Mouse (Mus musculus) stomach, postnatal 0 days (tissue): ENCODE data around the gene Opa1. TPM values are rescaled to one million over a fixed set of nuclear protein-coding genes. Genes with fewer than 3 reads are reported as not detected.

ENCODE experiments used
- ATAC-seq: fragments of 200-750 bp; cut with Nextera tagmentation; 2 replicates; pipeline ENCODE4 v1.8.0; 2017; ENCODE audit not compliant: low FRiP score, low TSS enrichment
- DNase-seq: peaks from one replicate; pipeline ENCODE4 v3.0.0-alpha.2; 2016; ENCODE audit warnings: low spot score
- H3K27ac ChIP-seq: fragments of 300-500 bp; sonication (generic); replicated peaks from 2 replicates; pipeline ENCODE4 v1.5.1; 2014; ENCODE audit warnings: mild to moderate bottlenecking, control low read depth
- H3K27me3 ChIP-seq: fragments of 300-500 bp; sonication (generic); 2 replicates; pipeline ENCODE4 v1.6.1; 2014; ENCODE audit warnings: low read length; ENCODE audit not compliant: control insufficient read depth, insufficient read depth
- H3K36me3 ChIP-seq: fragments of 300-500 bp; sonication (generic); 2 replicates; pipeline ENCODE4 v1.6.1; 2014; ENCODE audit warnings: low read length, mixed read lengths; ENCODE audit not compliant: control insufficient read depth, insufficient read depth
- H3K4me1 ChIP-seq: fragments of 300-500 bp; sonication (generic); replicated peaks from 2 replicates; pipeline ENCODE4 v1.6.1; 2014; ENCODE audit warnings: antibody characterized with exemption; ENCODE audit not compliant: control insufficient read depth, insufficient read depth
- H3K4me2 ChIP-seq: fragments of 300-500 bp; sonication (generic); replicated peaks from 2 replicates; pipeline ENCODE4 v1.6.1; 2014; ENCODE audit warnings: low read depth, mild to moderate bottlenecking, control low read depth, moderate library complexity
- H3K4me3 ChIP-seq: fragments of 300-500 bp; sonication (generic); 2 replicates; pipeline ENCODE4 v1.5.1; 2014; ENCODE audit warnings: low read depth, low read length, control low read depth
- H3K9ac ChIP-seq: fragments of 300-500 bp; sonication (generic); 2 replicates; pipeline ENCODE4 v1.6.1; 2014; ENCODE audit warnings: mild to moderate bottlenecking, low read length, control low read depth, mixed read lengths
- H3K9me3 ChIP-seq: fragments of 300-500 bp; sonication (generic); 2 replicates; pipeline ENCODE4 v1.6.1; 2016; ENCODE audit warnings: low read length; ENCODE audit not compliant: control insufficient read depth
- CTCF ChIP-seq: IDR thresholded peaks from 2 replicates; pipeline ENCODE4 v1.5.1; 2016; ENCODE audit warnings: antibody characterized with exemption, low read depth, mild to moderate bottlenecking, moderate library complexity
- EP300 ChIP-seq: optimal IDR thresholded peaks from 2 replicates; pipeline ENCODE3; 2016; ENCODE audit warnings: antibody characterized with exemption
- WGBS: fragments of 180-500 bp; shearing (Covaris S2); extraction: QIAGEN DNeasy Blood & Tissue Kit; methylation state at CpG from one replicate; pipeline ENCODE4 v1.1.7; 2014; 5-methylcytosine and 5-hydroxymethylcytosine counted together
- polyA plus RNA-seq: library from polyadenylated mRNA; unstranded; fragments of >200 nt; fragmentation: Nextera tagmentation; extraction: Ambion mirVana; gene quantifications from 2 replicates; pipeline ENCODE4 v1.2.1, GENCODE M21; 2015

Opa1 gene
- polyA plus RNA-seq, 1 experiment from 2014 or later = 16.1 TPM

- H3K4me3 ChIP-seq = no peak within 1 kb of the TSS
- H3K36me3 ChIP-seq = no peaks in the 10 kb centered on the region
- no peaks in the 10 kb centered on the region for H3K4me1 ChIP-seq
- DNase-seq = no peak
- H3K9ac ChIP-seq = no peak within 1 kb of the TSS
- 67% methylated on average over 11 of the region's 11 CpGs for WGBS
- no peaks in the 10 kb centered on the region for H3K27me3 ChIP-seq
- H3K27ac ChIP-seq = no peak within 1 kb of the TSS
- H3K9me3 ChIP-seq = no peaks in the 10 kb centered on the region
- TF ChIP-seq EP300 = no peak
- TF ChIP-seq CTCF = no peak
- H3K4me2 ChIP-seq = no peak within 1 kb of the TSS
- ATAC-seq = peak; percentile 40; the same call in 1 of the 2 replicates
These were observed 34.3 kb upstream of the Opa1 start, which contains the start of gene Atp13a4 for GRCm38 (mm10) chr16:29544829-29545228. TSS of gene Atp13a4 (minus strand) at chr16:29544864.

- H3K27ac ChIP-seq = no peak overlapping the region
- TF ChIP-seq CTCF = no peak
- TF ChIP-seq EP300 = no peak
- no peak overlapping the region for H3K4me3 ChIP-seq
- ATAC-seq (no peak), DNase-seq (no peak)
- H3K9me3 ChIP-seq = no peaks in the 10 kb centered on the region
- H3K4me2 ChIP-seq = no peak overlapping the region
- no peaks in the 10 kb centered on the region for H3K4me1 ChIP-seq
- no peaks in the 10 kb centered on the region for H3K36me3 ChIP-seq
- H3K9ac ChIP-seq = no peak overlapping the region
- 73% methylated on average over 5 of the region's 5 CpGs for WGBS
- no peaks in the 10 kb centered on the region for H3K27me3 ChIP-seq
These were observed 19.5 kb upstream of the Opa1 start for GRCm38 (mm10) chr16:29559667-29560066.

- peak overlapping the region; percentile 8; the same call in 1 of the 2 replicates for H3K4me3 ChIP-seq
- no peaks in the 10 kb centered on the region for H3K27me3 ChIP-seq
These were observed 18.7 kb upstream of the Opa1 start for GRCm38 (mm10) chr16:29560454-29560853.

GRCm38 (mm10) chr16:29560869-29561268, 18.3 kb upstream of the Opa1 start:
- peak; percentile 44 for DNase-seq
- Histone ChIP-seq H3K9me3 (no peaks in the 10 kb centered on the region), H3K9ac (no peak overlapping the region), H3K36me3 (no peaks in the 10 kb centered on the region), H3K27ac (no peak overlapping the region), H3K4me3 (peak overlapping the region; percentile 8; the same call in 1 of the 2 replicates), H3K27me3 (no peaks in the 10 kb centered on the region), H3K4me1 (no peaks in the 10 kb centered on the region), H3K4me2 (peak overlapping the region; percentile 31; the same call in 1 of the 2 replicates)
- peak; percentile 84 for TF ChIP-seq CTCF
- TF ChIP-seq EP300 = no peak
- ATAC-seq = no peak
- 4% methylated on average over 7 of the region's 7 CpGs for WGBS

More at GRCm38 (mm10) chr16:29560454-29560853, 18.7 kb upstream of the Opa1 start:
- H3K9me3 ChIP-seq = no peaks in the 10 kb centered on the region
- no peak overlapping the region for H3K9ac ChIP-seq
- H3K27ac ChIP-seq = no peak overlapping the region
- no peaks in the 10 kb centered on the region for H3K4me1 ChIP-seq
- DNase-seq = peak; percentile 18
- TF ChIP-seq CTCF (no peak), EP300 (no peak)
- no peaks in the 10 kb centered on the region for H3K36me3 ChIP-seq
- peak overlapping the region; percentile 31; the same call in 1 of the 2 replicates for H3K4me2 ChIP-seq
- WGBS = 36% methylated on average over 10 of the region's 10 CpGs
- no peak for ATAC-seq

GRCm38 (mm10) chr16:29574013-29574412, 5.1 kb upstream of the Opa1 start:
- H3K4me3 ChIP-seq = no peak overlapping the region
- whole genome bisulfite sequencing = 71% methylated on average over 4 of the region's 4 CpGs
- H3K27me3 ChIP-seq = no peaks in the 10 kb centered on the region

GRCm38 (mm10) chr16:29575620-29576019, 3.5 kb upstream of the Opa1 start:
- no peak overlapping the region for H3K4me3 ChIP-seq
- H3K4me2 ChIP-seq = no peak overlapping the region
- no peaks in the 10 kb centered on the region for H3K4me1 ChIP-seq
- TF ChIP-seq EP300 (no peak), CTCF (peak; percentile 77)
- H3K9me3 ChIP-seq = no peaks in the 10 kb centered on the region
- H3K27ac ChIP-seq = no peak overlapping the region
- H3K36me3 ChIP-seq = no peaks in the 10 kb centered on the region
- no peak for ATAC-seq
- no peaks in the 10 kb centered on the region for H3K27me3 ChIP-seq
- H3K9ac ChIP-seq = no peak overlapping the region
- WGBS = 9% methylated on average over 5 of the region's 5 CpGs
- peak; percentile 17 for DNase-seq

More at GRCm38 (mm10) chr16:29574013-29574412, 5.1 kb upstream of the Opa1 start:
- Histone ChIP-seq H3K36me3 (no peaks in the 10 kb centered on the region), H3K9me3 (no peaks in the 10 kb centered on the region), H3K27ac (no peak overlapping the region), H3K4me2 (no peak overlapping the region), H3K4me1 (no peaks in the 10 kb centered on the region), H3K9ac (no peak overlapping the region)
- no peak for DNase-seq
- ATAC-seq = no peak
- TF ChIP-seq EP300 (no peak), CTCF (no peak)
